Mouse (Mus musculus) layer of hippocampus, adult 2 months (tissue): ENCODE measurements around the gene Xrcc2. TPM values are rescaled to one million over a fixed set of nuclear protein-coding genes. Genes with fewer than 3 reads are reported as not detected.
"Not testable (repeated sequence)": the region's sequence is repeated elsewhere in the genome, so short reads cannot be mapped to it uniquely, and the experiment has no call there.

Source experiments
- DNase-seq, 2 experiments: peaks; one replicate each; pipeline ENCODE4 v3.0.0; 2022; ENCODE audit warnings: low spot score in 2 of 2
- H3K27ac ChIP-seq: fragments of 200-600 bp; 2 replicates; pipeline ENCODE4 v1.8.1; 2022
- H3K4me3 ChIP-seq: fragments of 200-600 bp; 2 replicates; pipeline ENCODE4 v1.8.1; 2022; ENCODE audit warnings: mild to moderate bottlenecking
- CTCF ChIP-seq: fragments of 200-600 bp; conservative IDR thresholded peaks from 2 replicates; pipeline ENCODE4 v1.8.1; 2022; ENCODE audit warnings: antibody characterized with exemption, mild to moderate bottlenecking, moderate library complexity
- long read RNA-seq, 2 experiments: library from polyadenylated mRNA; stranded (forward); transcript quantifications; one replicate each; pipeline ENCODE4 v2.0.0; 2021; ENCODE audit warnings: borderline mapping rate in 2 of 2
- total RNA-seq, 2 experiments: library from RNA; stranded (reverse); gene quantifications; 2 replicates each; pipeline ENCODE4 v1.2.3; 2021

The Xrcc2 gene
- total RNA-seq: 1 to 10 TPM; 6.4 to 6.9 TPM
- long read RNA-seq, experiment 1, partial matches to known transcripts: 0 of 4 reads
- long read RNA-seq, experiment 1, other reads (novel, unspliced or antisense): 0 of 4 reads
- long read RNA-seq, experiment 2, partial matches to known transcripts: 0 of 5 reads
- long read RNA-seq, experiment 2, other reads (novel, unspliced or antisense): 1 of 5 reads

DNA sequence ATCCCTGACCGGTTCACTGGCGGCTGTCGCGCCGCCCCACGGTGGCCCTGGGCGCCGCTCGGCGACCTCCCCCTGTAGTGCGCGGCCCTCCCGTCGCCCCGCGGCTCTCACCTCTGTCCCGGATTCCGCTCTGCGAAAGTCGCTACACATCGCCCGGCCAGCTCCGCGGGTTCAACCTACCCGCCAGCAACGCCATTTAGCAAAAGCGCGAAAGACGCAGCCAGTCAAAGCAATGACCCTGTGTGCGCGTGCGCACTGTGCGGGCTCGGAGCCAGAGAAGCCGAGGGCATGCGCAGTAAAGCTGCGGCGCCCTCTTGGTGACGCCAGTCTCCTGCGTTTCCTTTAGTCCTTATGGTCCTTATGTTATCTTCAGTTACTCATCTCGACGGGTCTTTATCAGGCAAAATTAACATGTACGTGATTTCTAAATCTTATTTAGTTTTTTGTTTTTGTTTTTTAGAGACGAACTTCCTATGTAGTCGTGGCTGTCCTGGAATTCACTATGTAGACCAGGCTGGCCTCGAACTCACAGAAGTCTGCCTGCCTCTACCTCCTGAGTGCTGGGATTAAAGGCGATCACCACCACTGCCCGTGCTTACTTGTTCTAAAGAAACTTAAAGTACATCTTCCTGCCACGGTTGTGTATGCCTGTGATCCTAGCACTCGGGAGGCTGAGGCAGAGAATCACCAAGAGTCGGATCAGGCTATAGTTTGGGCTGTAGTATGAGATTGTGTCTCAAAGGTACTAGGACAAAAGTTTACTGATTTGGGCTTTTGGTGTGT lies at the start of gene Xrcc2:
Xrcc2 (minus strand) TSS at position 259 of the 783 bp plus-strand sequence.
- H3K27ac ChIP-seq: peak within 1 kb of the TSS; percentile 76
- DNase-seq: peak; percentile 95 to 98
- TF ChIP-seq CTCF: peak; percentile 30; the same call in 1 of the 2 replicates
- peak within 1 kb of the TSS; percentile 87 for H3K4me3 ChIP-seq

DNA sequence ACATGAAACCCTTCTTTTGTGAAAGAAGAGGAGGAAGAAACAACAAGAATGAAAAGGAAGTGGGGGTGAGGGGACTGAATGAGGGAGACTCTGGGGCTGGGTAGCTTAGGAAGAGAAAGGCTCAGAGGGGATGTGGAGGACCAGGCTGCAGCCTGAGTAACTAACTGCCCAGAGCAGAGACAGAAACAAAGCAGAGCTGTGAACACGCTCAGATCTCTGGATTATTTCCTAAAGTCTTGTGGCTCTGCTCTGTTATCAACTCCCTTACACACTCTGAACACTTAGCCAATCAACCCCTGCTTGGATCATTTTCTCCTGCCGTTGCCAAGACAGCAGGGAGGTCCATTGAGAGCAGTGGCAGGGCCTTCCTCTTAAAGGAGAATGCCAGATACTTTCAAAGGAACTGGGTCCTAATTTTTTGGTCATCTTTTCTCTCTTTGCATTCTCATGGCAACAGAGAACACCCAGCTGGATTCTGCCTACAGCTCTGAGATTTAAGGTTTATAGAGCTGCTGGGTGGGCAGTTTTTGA lies 48.7 kb upstream of the Xrcc2 start:
- H3K27ac ChIP-seq: peak overlapping the region; percentile 80
- no peak for TF ChIP-seq CTCF
- H3K4me3 ChIP-seq: no peak overlapping the region
- peak in 1 of 2 experiments; percentile 64 for DNase-seq

DNA sequence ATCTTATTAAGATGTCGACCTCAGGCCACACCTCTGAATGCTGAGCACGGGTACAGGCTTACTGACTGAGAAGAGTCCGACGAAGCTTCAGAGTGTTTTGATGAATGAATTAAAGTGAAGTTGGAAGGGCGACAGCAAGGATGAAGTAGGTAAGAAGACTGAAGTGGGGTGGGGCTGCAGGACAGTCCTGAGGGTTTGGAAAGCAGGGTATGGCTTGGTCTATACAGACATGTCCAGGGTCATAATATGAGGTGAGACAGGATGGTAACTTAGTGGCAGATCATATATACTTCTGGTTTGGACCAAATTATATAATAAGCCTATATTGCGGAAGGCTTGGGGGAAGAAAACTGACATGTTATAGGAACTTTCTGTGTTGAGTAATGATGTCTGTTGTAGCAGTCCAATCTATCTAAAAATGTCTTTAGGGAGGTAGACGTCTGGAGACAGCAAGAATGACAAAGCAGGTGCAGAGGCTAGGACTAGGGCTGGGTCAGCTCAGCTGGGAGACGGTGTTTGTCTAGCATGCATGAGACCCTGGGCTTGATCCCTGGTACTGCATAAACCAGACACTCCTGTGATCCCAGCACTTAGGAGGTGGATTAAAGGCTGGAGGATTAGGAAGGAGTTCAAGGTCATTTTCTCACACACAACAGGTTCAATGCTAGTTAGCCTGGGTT lies 48.1 kb upstream of the Xrcc2 start:
- peak overlapping the region; percentile 80 for H3K27ac ChIP-seq
- H3K4me3 ChIP-seq: no peak overlapping the region
- DNase-seq: no peak
- no peak for TF ChIP-seq CTCF

DNA sequence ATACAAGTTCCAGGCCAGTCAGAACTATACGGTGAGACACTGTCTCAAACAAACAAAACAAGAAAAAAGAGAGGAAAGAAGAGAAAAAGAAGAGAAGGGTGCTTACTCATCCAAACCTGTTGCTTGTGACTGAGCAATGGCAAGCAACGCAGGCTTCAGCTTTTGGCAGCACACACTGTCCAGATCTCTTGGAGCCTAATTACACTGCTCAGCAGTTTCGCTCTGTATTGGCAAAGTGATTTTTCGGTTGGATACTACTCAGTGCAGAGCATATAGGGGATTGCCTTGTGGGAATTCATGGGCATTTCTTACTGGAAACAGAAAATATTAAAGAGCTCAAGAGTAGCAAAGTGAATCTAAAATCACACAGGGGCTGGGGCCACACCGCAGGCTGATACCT lies 47.2 kb upstream of the Xrcc2 start:
- DNase-seq: peak in 1 of 2 experiments; percentile 55
- no peak overlapping the region for H3K4me3 ChIP-seq
- H3K27ac ChIP-seq: peak overlapping the region; percentile 80; the same call in 1 of the 2 replicates
- no peak for TF ChIP-seq CTCF

DNA sequence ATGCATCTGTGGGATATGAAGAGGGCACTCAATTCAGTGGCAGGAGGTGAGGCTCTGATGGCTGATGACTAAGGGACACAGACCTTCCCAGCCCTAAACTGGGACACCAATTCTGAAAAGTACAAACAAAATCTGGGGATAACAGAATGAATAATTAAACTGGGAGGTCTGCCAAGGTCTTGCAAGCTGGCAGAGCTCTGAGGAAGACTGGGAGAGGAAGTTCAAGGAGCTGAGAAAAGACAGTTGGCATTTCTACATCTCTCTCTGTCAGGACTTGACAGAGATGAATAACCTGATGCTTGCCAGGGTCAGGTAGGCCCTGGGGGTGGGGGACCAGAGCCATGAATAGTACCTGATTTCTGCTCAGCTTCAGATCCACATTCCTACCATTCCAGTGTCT lies 45.9 kb upstream of the Xrcc2 start:
- peak overlapping the region; percentile 80 for H3K27ac ChIP-seq

DNA sequence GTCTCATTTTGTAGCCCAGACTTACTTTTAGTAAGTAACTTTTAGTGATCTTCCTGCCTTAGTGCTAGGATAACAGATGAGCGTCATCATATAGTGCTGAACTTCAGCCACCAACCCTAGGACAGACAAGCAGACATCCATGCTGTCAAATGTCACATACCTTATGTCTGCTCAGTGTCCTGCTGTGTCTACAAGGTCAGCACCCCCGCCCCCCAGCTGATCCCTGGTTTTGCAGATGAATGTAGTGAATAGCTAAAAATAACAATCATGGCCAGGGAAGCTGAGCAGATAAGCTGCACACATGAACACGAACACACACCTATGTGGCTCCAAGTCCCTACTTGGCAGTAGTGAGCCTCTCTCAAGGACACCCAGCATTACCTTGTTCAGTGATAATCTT lies 43.0 kb upstream of the Xrcc2 start:
- no peak for DNase-seq
- no peak overlapping the region for H3K4me3 ChIP-seq
- TF ChIP-seq CTCF: no peak
- H3K27ac ChIP-seq: no peak overlapping the region

More for the DNA sequence above, 45.9 kb upstream of the Xrcc2 start:
- peak; percentile 26 to 33 for DNase-seq
- no peak overlapping the region for H3K4me3 ChIP-seq
- TF ChIP-seq CTCF: no peak

DNA sequence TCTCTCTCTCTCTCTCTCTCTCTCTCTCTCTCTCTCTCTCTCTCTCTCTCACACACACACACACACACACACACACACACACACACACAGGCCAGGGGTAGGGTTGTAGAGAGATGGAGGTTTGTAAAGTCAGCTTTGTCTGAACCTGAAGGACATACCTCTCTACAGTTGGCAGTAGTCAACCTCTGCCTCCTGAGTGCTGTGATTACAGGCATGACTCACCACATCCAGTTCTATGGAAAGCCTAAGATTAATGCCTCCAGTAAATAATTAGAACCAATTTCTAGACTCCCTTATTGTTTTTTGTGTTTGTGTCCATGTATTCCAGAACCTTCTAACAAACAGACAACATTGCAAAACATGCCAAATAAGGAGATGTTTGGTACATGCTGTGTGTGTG lies 42.3 kb upstream of the Xrcc2 start:
- Histone ChIP-seq H3K4me3 (no peak overlapping the region), H3K27ac (no peak overlapping the region)
- no peak for DNase-seq
- no peak for TF ChIP-seq CTCF

DNA sequence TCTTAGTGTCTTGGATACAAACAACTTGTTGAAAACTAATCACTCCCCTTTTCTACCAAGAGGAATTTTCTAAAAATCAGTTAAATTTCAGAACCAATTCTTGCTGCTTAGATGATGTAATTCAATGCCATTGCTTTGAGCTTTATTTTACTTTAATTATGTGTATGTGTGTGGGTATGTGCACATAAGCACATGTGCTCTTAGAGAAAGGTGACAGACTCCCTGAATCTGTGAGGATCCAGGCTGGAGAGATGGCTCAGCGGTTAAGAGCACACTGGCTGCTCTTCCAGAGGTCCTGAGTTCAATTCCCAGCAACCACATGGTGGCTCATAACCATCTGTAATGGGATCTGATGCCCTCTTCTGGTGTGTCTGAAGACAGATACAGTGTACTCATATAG lies 33.3 kb upstream of the Xrcc2 start:
- not testable (repeated sequence) for H3K27ac ChIP-seq, DNase-seq, H3K4me3 ChIP-seq

DNA sequence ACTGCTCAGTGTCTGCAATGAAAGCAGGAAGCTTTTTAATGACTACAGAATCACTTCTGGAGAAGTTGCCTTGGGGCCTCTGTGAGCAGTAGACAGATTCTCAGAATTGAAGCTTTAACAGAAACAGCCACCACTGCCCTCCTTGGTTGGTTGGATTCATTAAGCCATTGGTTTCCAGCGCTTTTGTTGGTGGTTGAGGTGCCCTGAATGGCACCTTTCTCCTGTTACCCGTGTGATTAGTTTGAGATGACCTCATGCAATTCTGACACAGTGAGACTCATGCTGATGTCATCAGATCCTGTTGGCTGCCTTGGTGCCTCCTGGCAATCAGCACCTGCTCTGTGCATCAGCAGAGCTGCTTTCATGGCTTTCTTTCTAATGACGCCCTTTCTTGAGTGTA lies 32.8 kb upstream of the Xrcc2 start:
- H3K4me3 ChIP-seq: no peak overlapping the region
- no peak for DNase-seq
- no peak for TF ChIP-seq CTCF
- H3K27ac ChIP-seq: no peak overlapping the region

DNA sequence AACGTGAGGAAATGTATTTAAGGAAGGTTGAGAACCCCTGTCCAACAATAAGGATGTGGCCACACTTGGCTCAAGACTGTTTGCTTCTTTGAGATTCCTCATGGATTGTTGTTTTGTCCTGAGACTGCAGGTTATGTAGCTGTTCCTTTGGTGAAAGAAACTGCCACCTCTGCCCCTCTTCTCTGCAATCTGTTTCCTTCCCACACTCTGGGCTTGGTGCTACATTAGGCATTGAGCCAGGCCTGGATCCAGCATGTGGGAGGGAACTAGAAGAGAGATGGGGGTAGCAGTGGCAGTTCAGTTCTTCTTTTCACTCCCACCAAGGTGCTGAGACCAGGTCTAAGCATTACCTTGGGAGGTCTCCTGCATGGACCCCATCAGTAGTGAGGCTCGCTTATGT lies 30.2 kb upstream of the Xrcc2 start:
- Histone ChIP-seq H3K4me3 (no peak overlapping the region), H3K27ac (peak overlapping the region; percentile 53)
- peak; percentile 74 to 77 for DNase-seq
- no peak for TF ChIP-seq CTCF

DNA sequence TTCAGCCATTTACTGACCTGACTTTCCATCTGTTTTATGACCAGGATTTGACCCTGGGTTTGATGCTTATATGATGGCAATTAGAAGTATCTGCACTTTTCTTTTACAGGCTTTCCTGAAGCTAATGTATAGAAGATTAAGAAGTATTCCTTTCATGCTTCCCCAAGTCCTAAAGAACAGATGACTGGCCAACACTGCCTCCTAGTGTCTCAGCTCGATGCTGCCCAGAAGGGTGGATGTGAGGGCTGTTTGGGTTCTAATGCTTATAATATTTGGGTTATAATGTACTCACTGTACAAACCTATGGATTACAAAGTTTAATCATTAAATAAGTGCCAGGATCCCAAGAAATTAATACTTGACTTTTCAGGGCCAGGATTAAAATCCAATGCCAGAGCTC lies 28.7 kb upstream of the Xrcc2 start:
- H3K4me3 ChIP-seq: no peak overlapping the region
- no peak overlapping the region for H3K27ac ChIP-seq
- peak; percentile 54 to 61 for DNase-seq
- TF ChIP-seq CTCF: peak; percentile 84

DNA sequence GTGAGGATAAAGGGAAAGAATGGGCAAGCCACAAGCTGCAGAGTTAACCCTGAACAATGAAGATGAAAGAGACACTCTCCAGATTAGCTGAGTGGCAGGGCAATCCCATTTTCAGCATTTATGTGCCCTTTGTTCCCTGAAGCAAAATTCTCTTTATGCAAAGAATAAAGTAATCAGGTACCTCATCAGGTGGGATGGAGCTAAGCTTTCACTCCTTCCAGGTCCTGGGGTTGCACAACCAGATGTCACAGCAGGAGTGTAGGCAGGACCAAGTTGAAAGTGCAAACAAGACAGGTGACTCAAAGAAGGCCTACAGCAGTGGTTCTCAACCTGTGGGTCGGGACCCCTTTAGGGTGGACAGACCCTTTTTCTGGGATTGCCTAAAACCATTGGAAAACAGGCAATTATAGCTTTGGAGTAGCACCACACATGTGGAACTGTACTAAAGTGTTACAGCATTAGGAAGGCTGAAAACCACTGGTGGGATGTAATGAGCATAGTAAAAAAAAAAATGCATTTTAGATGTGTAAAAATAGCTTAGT lies 18.6 kb upstream of the Xrcc2 start:
- no peak overlapping the region for H3K27ac ChIP-seq
- no peak overlapping the region for H3K4me3 ChIP-seq
- no peak for TF ChIP-seq CTCF
- no peak for DNase-seq

DNA sequence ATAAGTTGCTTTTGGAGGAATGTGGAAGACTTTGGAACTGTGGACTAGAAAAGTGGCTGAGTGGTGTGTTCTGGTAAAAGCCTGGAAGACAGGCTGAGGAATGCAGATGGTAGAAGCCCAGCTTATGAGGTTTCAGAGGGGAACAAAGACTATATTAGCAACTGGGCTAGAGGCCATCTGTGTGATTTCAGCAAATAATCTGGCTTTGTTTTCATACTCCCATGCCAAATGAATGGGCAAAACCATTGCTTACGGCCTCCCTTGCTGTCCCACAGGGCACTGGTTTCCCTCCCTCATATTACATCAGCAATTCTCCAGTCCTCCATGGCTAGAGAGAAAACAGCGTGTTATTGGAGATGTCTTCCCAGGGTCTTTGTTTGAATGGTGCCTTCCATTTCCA lies 17.4 kb upstream of the Xrcc2 start:
- peak in 1 of 2 experiments; percentile 13 for DNase-seq
- no peak overlapping the region for H3K27ac ChIP-seq
- no peak overlapping the region for H3K4me3 ChIP-seq
- TF ChIP-seq CTCF: no peak
